Mouse (Mus musculus): Measurements from ENCODE around the gene Gm1043.
A peak's percentile ranks its signal among the peaks of the same experiment; 100 is the strongest.

Gene Gm1043

DNA sequence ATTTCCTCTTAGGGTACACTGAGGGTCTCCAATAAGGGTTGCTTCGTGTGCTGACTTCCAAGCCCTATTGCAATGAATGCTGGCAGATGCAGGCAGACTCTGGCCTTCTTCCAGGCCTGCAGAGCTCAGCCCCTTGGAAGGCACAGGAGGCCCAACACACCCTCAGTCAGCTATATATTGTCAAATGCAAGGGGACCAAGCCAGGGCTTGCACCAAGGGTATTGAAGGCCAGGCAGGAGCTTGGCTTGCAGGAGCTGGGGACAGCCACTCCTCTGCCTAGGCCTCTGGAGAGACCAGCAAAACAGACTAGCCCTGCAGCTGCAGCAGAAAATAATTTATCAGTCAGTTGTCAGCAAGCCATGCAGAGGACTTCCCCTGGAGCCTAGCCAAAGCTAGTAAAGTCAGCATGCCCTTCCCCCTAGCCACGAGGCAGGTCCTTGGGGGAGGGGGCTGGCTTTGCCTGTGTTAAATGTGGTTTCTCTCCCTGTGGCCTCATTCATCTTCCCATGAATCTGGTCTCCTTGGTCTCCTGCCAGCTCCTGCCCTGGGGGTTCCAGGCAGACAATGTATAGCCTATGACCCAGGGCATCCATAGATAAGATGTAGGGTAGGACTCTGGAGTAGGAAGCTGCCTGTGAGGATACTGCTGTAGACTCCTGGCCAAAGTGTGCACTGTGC is 113.0 kb downstream of the Gm1043 start:
- peak; percentile 12 for DNase-seq (ENCODE audit: low read depth, low spot score)

DNA sequence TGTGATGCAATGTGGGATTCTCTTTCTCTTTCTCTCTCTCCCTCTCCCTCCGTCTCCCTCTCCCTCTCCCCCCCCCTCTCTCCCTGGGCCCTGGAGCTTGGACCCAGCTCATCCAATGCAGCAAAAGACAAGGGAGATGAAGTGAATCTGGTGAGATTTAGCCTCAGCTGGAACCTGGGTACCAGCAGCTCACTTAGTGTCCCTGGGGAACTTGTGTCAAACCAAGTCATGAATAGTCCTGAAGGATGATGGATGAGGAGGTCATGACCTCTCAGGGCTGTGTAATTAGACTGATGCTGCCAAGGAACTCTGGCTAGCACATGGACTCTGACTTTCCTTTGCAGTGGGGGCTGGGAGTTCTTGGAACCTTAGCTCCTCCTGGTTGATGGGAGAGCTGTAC is 117.1 kb downstream of the Gm1043 start:
- DNase-seq (ENCODE audit: low read depth, low spot score) = no peak

DNA sequence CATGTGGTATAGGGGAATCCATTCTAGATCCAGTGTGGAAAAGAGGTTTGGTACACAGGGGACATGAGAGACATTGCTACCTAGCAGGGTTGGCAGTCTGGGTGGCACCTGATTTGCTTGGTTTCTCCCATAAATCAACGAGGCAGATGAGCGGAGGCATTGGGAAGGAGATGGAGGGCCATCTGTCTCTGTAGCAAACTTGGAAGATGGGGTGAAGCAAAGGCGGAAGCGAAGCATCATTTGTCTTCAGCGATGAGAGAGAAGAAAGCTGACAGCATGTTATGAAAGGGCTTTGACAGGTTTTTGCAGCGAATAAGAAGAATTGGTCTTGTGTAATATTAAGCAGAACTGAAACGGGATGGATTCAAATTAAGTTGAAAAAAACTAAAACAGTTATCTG is 119.7 kb downstream of the Gm1043 start:
- no peak for DNase-seq (ENCODE audit: low read depth, low spot score)

DNA sequence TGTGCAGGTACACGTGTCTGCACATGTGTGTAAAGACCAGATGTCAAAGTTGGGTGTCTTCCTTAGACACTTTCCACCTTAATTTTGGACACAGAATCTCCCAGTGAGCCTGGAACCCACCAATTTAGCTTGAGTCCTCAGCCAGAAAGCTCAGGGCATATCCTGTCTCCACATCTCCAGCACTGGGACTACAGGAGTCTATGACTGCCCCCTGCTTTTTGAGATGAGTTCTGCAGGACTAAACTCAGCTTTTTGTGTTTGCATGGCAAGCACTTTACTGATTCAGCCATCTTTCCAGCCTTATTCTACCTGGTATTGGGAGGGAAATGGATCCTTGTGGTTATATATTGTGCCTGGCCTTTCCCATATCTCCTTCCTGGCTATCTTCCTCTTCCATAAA is 120.2 kb downstream of the Gm1043 start:
- DNase-seq (ENCODE audit: low read depth, low spot score) = peak; percentile 12

DNA sequence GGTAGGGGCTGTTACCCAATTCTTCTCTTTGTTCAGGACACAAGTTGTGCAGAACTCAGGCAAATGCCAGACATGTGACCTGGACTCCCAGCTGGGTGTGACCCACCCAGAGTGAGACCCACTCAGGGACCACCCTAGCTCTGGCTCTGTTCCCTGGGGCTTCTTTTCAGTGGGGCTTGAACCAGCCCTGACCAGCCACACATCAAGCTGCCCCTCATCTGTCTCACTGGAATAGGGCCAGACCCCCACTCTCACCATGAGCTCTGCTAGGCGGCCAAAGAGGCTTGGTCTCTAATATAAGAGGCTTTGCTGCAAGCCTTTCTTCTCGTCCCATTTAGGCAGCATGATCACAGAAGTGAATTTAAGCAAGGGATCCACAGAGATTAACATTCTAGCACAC is 121.2 kb downstream of the Gm1043 start:
- no peak for DNase-seq (ENCODE audit: low read depth, low spot score)

DNA sequence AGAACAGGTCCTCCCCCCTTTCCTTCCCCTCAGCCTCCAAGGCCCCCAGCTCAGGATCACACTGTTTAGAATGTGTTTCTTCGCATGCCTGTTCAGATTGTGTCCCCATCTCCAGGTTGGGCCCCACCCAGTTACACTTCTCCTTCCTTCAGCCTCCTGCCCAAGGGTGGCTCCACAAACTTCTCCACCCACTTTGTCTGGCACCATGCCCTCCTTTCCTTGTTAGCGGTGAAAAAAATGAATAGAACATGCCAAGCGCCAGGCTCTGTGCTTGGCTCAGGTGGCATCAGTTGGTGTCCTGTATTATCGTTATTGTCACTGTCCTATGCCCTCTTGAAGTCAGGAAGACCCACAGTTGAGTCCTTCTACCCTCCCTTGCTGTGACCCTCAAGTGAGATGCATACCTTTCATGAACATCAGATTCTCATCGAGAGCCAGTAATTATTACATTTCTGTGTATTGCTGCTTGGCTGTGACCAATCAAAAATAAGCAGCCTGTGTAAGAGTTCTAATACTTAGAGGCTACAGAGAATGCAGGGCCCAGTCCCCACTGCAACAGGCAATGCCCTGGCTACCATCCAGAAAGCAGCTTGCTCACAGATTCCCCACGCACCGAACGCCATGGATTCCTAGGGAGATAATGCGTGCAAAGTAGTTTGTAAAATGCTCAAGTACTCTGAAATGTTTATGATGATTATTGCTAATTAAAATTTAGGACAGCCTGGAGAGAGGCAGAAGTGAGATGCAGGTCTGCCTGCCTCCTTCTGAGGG is 128.0 kb downstream of the Gm1043 start:
- no peak for DNase-seq (ENCODE audit: low read depth, low spot score)

DNA sequence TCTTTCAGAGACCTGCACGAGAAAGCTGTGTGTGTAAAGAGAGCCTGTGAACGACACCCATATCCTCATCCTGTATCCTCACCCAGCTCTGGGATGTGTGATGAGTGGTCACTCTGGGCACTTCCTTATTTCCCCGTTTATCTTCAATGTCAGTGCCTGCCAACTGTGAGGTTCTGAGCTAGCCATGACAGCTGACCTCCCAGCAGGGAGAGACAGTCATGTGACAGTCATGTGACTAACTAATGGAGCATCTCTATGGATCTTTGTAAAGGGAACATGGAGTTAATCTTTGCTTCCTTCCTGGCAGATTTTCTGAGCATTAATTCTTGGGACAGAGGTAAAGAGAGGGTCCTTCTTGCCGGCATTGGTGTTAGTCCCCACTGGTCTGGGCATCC is 128.5 kb downstream of the Gm1043 start:
- no peak for DNase-seq (ENCODE audit: low read depth, low spot score)

DNA sequence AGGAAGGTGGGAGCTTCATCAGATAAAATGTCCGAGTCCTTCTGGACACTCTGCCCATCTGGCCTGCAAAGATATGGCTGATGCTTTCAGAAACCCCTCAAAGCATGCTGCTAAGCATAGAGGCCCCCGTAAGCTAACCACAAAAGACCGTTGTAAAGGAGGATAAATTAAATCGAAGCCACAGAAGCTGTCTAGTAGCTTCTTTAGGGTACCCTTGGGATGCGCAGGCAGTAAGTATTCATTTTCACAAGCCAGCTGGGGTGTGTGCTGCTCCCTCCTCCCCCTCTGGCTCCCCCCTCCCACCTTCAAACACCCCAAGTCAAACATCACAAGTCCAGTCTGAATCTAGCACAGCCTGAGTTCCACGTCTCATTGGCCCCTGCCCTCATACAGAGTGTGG is 129.4 kb downstream of the Gm1043 start:
- DNase-seq (ENCODE audit: low read depth, low spot score) = no peak

DNA sequence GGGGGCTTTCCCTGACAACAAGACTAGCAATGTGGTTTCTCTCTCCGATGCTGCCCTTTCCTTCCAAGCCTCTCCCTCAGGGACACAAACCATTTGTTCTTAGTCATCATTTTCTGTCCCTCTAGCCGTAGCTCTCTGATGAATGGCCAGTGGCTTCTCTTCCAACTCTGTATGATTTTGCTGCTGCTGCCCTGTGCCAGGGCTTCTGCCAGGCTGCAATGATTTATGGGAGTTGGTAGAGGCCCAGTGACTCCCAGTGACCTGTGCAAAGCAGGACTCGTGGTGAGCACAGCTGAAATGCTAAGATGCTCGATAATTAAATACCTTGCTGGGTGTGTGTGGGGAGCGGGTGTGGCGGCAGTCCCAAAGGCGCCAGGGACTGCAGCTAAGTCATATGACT is 130.1 kb downstream of the Gm1043 start:
- DNase-seq (ENCODE audit: low read depth, low spot score) = no peak

DNA sequence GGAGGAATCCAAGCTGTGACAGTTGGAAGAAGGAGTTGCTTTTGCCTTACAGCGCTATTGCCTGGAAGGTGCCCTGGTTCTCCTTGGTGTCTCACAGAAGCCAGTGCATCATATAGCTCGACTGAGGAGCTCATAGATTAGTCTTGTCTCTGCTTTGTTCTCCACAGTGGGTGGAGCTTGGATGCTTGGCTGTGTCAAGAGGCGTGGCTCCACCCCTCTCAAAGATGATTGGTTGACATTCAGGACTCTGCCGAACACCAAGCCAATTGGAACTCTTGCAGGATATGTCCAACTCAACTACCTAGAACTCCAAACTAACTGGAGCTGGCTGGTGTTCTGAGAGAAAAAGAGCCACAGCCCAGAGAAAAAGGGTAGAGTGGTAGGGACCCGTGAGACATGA is 134.4 kb downstream of the Gm1043 start:
- DNase-seq (ENCODE audit: low read depth, low spot score) = no peak

DNA sequence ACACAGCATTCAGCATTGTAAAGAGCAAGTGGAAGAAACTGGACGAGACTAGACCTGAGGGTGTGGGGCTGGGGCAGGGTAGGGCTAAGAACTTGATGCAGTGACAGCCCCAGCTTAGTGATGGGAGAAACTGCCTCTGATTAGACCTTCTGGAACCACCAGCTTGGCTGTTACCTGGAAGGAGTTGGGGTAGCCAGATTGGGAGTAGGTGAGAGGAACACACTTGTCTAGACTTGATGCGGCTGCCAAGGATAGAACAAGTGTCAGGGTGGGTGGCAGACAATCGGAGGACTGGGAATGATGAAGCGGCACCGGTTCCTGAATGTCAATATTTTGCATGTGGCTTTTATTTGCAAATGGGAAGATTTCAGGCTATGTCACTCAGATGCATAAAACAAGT is 135.4 kb downstream of the Gm1043 start:
- DNase-seq (ENCODE audit: low read depth, low spot score) = no peak

DNA sequence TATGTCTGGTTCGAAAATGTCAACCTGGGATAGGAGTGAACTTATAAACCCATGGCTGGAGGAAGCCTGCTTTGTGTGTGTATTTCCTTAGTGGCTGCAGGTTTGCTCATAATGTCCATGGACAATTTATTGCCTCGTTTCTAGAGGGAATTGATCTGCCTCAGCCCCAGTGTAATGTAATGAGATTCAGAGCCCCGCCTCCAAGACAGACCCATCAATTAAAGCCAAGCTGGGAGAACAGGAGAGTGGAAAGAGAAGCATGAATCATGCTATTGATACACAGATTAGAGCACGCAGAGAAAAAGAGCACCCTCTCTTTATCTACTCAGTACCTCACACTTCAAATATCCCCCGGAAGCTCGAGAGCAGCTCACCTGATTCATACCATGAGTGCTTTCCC is 136.4 kb downstream of the Gm1043 start:
- DNase-seq (ENCODE audit: low read depth, low spot score) = no peak

DNA sequence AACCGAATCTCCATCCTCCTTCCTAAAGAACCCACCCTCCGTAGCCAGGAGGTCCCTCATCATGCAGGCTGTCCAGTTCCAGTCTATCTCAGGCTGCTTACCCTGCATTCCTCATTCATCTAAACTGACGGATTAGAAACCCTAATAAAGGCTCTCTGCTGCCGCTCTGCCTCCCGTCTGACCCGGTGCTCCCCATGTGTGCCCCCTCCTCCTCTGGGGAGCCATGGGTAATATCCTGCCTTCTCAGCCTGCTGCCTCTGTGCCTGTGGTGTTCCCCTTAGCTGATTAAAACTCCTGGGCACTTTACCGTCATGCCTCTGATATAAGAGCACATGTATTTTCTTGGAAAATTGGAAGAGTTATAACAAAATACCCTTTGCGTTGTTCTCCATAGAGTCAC is 137.1 kb downstream of the Gm1043 start:
- no peak for DNase-seq (ENCODE audit: low read depth, low spot score)

DNA sequence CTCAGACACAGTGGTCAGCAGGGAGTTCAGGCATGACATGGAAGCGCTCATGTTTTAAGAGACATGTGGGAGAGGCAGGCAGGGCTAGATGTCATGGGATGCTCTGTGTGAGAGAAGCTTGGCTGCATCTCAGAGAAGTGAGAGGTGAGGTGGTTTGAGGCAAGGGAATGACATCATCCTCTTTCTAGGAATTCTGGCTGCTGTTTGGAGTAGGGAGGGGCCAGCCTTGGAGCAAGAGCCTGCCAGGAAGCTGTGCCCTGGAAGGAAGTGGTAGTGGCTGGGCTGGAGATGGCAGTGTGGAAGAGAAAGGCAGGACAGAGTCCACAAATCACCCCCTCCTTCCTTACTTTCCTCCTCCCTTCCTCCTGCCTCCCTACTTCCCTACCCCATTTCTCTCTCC is 140.5 kb downstream of the Gm1043 start:
- DNase-seq (ENCODE audit: low read depth, low spot score) = no peak

DNA sequence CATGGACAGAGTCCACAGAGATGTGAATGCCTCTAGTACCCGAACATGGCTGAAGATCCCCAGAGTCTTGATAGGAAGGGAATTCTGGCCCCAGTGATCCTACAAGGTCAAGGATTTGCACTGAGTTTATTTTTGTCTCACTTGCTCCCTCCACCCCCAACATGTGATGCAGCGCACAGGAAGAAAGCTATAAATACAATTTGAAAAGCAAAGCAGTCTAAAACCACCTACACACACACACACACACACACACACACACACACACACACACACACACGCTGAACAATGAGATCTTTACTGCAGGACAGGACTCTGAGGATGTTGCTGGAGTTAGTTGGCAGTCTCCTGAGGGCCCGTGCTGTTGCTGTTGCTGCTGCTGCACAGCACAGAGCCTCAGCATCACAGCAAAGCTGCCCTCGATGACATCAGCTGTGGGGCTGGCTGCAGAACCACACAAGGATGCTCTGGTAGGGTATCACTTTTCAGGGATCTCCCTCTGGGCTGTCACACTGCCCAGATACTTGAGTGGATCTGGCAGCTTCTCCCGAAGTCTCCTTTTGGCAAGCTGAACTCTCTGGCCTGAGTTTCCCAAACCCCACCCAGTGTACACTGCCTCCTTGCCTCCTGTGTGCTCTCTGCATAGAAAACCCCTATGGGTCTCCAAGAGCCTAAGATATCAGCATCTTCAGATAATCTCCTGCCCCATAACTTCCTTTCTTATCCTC is 142.9 kb downstream of the Gm1043 start:
- no peak for DNase-seq (ENCODE audit: low read depth, low spot score)

DNA sequence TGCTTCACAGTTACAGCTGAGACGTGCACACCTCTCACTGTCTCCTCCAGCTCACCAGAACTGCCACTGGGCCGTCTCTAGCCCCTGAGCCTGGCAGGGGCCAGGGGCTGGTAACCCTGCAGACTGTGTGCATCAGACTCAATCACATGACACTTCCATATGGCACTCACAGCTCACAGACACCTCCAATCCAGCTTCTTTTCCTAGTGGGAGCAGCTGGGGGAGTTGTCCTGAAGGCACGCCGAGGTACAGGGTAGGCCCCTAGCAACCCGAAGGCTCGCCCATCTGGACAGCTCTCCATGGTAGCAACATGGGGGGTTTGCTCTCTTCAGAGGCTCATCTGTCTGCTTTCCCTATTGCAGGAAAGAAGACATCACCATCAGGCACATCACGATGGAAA is 143.7 kb downstream of the Gm1043 start:
- no peak for DNase-seq (ENCODE audit: low read depth, low spot score)

DNA sequence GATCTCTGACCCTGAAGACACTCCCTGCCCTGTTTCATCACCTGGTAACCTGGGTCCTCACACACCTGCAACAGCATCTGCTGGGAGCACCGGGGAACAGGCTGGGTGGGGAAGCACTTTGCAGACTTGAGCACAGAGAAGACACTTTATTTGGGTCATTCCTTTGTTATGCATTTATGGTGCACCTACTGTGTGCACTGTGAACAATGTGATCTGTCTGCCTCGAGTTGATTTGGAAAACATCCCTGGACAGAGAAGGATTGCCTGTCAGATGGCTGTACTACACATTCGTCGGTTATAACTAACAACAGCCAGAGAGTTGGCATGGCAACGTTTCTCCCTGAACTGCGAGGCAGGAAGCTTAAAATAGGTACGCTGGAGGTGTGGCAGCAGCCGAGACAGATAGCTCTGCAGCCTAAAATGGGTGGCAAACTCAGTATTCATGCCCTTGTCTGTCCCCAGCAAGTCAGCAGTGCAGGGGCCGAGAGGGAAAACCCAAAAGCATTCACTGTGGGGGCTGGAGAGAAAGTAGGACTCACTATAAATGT is 147.9 kb downstream of the Gm1043 start:
- no peak for DNase-seq (ENCODE audit: low read depth, low spot score)

DNA sequence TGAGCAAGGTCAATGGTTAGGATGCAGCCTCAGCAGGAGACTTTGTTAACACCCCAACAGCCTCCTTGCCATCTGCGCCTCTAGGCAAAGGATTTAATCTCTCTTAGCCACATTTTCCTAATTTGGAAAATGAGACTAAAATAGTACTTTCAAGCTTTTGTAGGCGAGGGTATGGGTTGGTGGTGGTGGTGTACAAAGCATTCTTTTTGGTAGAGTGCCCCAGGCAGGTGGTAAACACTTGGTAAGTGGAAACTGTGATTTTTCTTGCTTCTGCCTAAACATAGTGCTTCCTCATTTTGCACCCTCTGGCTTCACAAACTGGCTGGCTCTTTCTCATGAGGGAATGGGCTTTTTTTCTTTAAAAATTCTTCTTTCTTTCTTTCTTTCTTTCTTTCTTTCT is 153.5 kb downstream of the Gm1043 start:
- no peak for DNase-seq (ENCODE audit: low read depth, low spot score)

DNA sequence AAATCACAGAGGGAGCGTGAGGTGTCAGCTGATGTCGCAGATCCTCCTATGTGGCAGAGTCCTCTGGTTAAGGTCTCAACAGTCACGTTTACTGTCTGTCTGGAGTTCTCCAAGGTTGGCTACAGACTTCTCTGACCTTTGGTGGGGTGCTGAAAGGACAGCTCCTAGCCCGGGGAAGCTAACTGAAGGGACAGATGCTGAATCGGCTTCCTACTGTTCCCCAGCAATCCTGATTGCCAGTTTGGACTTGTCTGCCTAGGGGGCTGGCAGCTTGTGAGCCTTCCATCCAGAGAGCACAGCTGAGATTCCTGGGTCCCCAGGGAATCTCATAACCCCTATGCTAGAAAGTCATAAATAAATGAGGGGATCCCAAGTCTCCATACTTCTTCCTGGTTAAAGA is 155.4 kb downstream of the Gm1043 start:
- DNase-seq (ENCODE audit: low read depth, low spot score) = peak; percentile 11

DNA sequence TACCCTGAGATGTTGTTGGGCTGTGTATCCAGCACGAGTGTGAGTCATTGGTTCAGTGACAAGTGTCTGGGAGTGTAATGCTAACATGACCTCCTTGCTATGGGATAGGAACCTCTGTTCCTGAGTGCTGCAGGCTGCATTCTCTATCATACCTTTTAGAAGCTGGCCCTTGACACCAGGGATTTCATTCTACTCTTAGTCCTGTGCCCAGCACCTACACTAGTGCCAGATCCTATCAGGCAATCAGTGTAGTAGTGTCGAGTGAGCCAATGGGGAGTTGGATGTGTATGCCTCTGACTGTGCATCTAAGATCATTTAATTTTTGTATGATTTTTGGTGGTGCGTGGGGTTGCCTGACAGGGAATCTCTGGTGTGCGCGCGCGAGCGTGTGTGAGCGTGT is 156.1 kb downstream of the Gm1043 start:
- no peak for DNase-seq (ENCODE audit: low read depth, low spot score)

DNA sequence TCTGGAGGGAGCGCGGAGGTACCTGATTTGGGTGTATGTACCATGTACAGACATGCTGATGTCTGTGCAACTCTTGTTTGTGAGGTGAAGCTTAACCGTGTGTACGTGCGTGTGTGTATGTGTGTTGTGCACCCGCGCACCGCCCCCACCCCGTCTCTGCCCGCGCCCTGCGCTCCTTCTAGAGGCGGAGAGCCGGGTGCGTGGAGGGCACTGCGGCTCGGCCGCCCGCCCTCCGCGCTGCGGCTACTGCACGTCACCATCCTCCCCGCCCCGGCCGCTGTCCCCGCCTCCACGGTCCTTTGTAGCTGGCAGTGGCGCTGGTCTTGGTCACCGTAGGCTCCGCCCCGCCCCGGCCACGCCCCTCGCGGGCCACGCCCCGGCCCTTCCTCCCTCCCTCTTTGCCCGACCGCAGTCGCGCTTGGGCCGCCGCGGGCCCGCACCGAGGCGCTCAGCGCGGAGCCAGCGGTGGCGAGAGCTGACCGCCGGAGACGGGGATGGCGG is 156.5 kb downstream of the Gm1043 start, which contains the start of gene Crmp1:
Gene Crmp1, plus strand, starts transcription at position 290 of the 501 bp plus-strand sequence.
- peak; percentile 38 for DNase-seq (ENCODE audit: low read depth, low spot score)
